Mouse (Mus musculus): Measurements from ENCODE around the gene Ccnh. TPM values are rescaled to one million over a fixed set of nuclear protein-coding genes. Genes with fewer than 3 reads are reported as not detected.
A peak's percentile ranks its signal among the peaks of the same experiment; 100 is the strongest.
"Not testable (repeated sequence)": the region's sequence is repeated elsewhere in the genome, so short reads cannot be mapped to it uniquely, and the experiment has no call there.

Ccnh gene
- total RNA-seq (2021) = 10 to 100 TPM; 39.4 to 39.8 TPM
- 18.6 and 19.5 TPM in 2 replicates for polyA plus RNA-seq (2012; rRNA removed)
- long read RNA-seq, transcript Ccnh-201 (9 exons, 2,045 nt) = major isoform, 28 of 40 reads
- long read RNA-seq, partial matches to known transcripts = 0 of 40 reads
- long read RNA-seq, other reads (novel, unspliced or antisense) = 8 of 40 reads

DNA sequence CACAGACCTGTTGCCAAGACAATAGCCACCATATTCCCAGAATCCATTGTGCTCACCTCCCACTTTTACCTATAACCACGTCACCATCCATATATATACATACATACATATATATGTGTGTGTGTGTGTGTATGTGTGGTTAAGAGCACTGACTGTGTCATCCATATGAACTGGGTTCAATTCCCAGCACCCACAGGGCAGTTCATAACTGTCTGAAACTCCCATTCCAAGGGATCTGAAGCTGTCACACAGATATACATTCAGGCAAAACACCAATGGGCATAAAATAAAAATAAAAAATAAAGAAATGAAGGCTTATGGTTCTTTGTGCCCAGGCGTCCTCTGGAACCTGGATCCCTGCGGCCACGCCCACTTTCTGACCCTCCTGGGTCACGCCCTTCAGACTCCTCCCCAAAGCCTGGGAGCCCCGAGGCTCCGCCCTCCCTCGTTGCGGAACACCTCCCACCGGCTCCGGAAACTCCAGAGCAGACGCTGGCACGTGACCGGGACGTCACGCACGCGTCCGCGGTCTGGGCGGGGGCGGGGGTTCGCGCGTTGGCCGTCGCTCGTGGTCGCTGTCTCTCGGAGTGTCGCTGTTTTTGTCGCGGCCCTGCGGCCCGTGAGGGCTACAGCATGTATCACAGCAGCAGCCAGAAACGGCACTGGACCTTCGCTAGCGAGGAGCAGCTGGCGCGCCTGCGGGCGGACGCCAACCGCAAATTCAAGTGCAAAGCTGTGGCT lies at the start of gene Ccnh:
Gene Ccnh (plus strand): TSS at position 506 of the 741 bp plus-strand sequence.
- peak; percentile 96 for DNase-seq

DNA sequence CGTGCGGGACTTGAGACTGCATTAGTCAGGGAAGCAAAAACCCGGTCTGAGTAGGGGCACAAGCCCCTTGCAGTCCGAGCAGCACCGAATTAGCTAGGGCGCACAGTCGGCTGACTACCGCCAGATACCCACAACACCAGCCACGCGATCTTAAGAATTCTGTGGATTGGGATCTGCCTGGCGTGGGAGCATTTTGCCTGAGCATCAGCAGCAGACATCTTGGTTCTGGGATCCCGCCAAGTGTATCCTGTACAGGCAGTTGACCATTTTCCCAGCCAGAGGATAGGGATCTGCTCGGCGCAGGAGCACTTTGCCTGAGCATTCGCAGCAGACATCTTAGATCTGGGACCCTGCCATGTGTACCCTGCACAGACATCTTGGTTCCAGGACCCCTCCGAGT lies 45.8 kb upstream of the Ccnh start:
- not testable (repeated sequence) for DNase-seq

DNA sequence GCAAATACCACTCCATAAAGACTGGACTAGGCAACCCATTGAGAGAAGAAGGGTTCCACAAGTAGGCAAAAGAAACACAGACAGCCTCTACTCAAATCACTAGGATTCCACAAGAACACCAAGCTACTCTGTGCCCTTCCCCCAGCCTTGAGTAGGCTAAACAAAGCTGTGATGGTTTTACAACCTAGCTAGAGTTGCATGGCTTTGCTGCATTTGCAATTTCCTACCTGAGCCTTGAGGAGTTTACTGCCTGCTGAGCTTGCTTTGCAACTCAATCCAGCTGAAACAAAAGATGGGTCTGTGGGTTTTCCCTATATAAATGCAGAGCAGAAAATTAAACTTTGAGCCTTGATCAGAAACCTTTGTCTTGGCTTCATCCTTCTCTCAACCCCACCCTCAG lies 42.7 kb upstream of the Ccnh start:
- no peak for DNase-seq

DNA sequence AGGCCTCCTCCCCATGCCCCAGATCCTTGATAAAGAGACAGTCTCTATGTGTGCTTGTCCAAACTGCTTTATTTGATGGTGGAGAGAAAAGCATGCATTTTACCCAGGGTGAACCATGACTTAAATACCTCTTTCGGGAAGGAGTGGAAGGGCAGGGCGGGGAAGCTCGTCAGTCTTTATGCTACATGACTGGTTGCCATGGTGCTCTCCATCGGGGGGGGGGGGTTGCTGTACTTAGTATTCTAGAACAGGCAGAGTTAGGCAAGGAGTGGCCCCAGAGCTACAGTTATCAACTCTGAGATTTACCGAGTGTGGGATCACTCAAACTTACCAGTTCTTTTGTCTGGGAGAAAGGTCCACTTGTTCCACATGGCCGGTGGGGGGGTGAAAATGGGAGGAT lies 34.5 kb upstream of the Ccnh start:
- DNase-seq = no peak

DNA sequence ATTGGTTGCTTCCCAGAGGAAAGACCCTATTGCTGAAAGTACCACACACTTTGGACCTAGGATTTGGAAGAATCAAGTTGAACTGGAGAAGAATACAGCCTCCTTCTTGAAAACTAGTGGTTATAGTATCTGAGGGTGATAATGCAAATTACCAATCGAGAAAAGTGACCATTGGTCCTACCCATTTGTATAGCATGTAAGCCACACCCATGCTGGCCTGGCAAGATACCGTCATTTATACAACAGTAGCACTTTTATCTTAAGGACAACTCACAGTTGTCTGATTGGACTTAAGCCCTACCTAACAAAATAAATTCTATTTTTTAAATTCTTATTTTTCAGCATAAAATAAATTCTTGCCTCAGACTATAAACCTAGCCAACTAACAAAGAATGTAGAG lies 29.2 kb upstream of the Ccnh start:
- no peak for DNase-seq

DNA sequence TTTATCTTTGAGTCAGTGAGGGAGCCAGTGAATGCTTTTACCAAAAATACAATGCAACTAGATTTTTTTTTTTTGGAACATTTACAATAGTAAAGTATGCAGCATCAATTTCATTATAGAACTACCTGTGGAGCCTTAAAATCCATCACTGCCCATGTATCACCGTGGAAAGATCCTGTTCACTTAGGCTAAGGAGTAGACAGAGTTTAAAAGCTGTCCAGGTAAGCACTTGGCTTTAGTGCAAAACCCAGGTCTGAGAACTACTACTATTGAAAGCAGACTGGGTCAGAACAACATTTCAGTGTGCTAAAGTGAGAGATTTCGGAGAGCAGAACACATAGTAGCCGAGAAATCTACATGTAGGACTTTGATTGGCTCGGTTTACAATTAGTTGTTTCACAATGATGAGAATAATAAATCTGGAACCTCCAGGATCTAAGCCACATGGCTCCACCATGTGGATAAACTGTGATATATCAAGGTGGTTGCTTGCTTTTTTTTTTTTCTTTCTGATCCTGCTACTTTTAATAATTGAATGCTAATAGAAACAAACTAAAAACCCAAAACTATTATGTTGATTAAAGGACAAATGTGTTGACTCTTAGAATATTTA lies 24.6 kb upstream of the Ccnh start:
- no peak for DNase-seq

DNA sequence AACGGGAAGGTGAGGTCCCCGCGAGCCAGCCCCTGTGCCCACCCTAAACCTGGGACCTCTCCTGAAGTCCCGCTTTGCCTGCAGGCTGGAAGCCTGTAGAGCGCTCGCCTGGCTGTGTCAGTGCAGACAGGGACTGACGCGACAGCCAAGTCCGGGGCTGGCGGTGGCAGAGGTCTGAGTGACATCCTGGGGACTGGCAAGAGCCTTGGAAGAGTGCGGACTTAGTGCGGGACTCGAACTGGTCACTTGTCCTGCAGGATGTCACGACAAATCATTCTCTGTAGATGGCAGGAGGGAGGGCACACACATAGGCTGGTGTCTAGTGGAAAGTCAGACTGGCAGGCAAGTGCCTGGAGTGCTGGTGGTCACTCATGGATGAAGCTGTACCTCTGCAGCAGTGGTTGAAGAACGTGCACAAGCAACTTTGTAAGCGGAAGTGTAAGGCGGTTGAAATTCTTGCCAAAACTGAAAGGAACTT lies 475 bp downstream of the Ccnh start:
- no peak for DNase-seq

DNA sequence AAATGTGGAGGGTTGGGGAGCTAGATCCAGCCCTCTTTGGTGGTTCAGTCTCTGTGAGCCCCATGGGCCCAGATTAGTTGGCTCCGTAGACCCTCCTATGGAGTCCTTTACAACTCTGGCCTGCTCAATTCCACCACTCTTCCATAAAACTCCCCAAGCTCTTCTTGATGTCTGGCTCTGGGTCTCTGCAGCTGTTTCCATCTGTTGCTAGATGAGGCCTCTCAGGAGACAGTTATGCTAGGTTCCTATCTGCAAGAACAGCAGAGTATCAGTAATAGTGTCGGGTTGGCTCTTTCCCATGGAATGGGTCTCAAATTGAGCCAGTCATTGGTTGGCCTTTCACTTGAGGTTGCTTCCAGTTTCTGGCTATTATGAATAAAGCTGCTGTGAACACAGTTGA lies 2.0 kb downstream of the Ccnh start:
- DNase-seq = no peak

DNA sequence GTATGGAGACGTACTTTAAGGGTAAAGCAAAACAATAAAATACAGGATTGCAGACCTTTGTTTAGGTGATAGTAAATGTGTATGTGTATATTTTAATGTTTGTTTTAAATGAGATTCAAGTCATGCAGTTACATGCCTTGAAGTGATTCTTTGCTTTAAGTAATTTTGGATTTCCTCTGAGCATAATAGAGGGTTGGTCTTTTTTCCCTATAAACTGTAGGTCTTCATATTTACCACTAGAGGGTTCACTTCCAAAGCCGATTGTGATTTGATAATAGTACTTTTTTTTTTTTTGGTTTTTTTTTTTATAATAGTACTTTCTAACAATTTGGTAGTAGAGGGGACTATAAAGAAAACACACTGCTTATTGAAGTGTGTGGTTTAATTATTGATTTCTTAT lies 18.3 kb downstream of the Ccnh start:
- DNase-seq = no peak

DNA sequence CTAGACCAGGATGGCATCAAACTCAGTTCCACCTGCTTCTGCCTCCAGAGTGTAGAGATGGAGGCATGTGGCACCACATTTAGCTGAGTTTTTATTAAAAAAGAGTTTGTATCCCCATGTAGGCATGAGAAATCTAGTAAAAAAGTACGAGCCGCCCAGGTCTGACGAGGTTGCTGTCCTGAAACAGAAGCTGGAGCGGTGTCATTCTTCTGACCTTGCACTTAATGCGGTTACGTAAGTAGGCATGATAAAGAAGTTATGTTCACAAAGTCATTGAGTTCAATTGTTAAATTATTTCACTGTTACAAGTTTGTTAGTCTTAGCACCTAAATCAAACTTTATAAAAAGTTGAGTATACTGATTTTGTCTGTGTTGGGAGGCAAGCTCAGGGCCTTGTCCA lies 19.4 kb downstream of the Ccnh start:
- DNase-seq = peak; percentile 50

DNA sequence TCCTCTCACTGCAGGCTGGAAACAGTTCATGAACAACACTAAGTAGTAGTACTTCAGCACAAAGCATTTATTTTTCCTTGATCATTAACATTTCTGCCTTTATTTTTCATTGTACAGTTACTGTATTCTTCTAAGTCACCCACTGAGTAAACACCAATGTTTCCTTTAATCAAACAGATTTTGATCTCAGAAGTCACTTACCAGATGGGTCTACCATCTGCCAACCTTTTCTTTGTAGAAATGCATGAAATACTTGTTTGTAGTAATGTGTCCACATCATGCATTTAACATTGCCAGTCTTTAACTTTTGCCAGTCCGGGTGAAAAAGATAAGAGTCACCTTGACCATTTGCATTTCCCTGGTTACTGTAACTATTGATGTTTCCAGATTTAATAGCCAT lies 21.1 kb downstream of the Ccnh start:
- no peak for DNase-seq

DNA sequence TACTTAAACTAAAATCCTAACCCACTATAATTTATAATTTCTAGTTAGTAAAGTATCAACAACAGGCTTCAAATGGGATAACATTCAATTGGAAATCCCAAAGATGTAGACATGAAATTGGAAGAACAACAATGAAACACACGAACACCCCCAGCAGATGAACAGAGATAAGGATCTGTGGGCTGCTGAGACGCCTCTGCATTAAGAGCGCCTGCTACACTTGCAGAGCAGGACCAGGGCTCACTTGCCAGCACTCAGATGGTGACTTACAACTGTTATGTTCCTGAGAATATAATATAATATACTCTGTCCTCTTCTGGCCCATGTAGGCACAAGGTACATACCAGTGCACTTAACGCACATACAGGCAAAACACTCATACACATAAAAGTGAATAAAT lies 29.4 kb downstream of the Ccnh start:
- DNase-seq = no peak

DNA sequence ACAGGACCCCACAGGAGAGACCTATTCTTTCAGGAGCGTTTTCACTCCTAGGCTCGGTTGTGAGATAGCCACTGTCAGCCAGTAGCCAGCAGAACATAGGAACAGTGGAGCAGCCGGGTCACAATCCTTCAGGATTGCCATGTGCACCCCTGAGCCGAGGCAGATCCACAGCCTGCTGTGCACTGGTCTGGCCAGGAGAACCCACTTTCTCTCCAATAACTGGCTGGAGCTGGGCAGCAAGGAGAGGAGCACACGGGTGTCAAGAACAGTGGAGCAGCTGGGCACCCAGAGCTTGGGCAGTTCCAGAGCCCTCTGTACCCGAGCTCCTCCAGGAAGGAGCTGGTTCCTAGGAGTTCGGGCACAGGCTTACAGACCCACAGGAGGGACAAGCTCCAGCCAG lies 49.6 kb downstream of the Ccnh start:
- DNase-seq = no peak

Other genes starting within 250 kb of the Ccnh start
- gene Rasa1, start 99.7 kb downstream of the Ccnh start, total RNA-seq (2021) = 10 to 100 TPM; 36.7 to 46.2 TPM
- gene Rasa1, start 99.7 kb downstream of the Ccnh start, polyA plus RNA-seq (2012; rRNA removed) = 4.1 and 4.5 TPM in 2 replicates

All from adrenal gland, adult 2 months (tissue).